Mouse (Mus musculus): Measurements from ENCODE around the gene Olfr645. TPM values are rescaled to one million over a fixed set of nuclear protein-coding genes. Genes with fewer than 3 reads are reported as not detected.

Olfr645 gene
- polyA plus RNA-seq, 1 experiment from 2014 or later: not detected

Other genes with a start within 250 kb of the Olfr645 start
- 0.32 and 0.36 TPM in 2 replicates for gene Hbb-bh2, start 244.9 kb downstream of the Olfr645 start, polyA plus RNA-seq (2015; fragmentation: Nextera tagmentation; extraction: Ambion mirVana)
- gene Hbb-bh1, start 242.3 kb downstream of the Olfr645 start, polyA plus RNA-seq (2015; fragmentation: Nextera tagmentation; extraction: Ambion mirVana): 367 and 436 TPM in 2 replicates
- gene Hbb-y, start 232.2 kb downstream of the Olfr645 start, polyA plus RNA-seq (2015; fragmentation: Nextera tagmentation; extraction: Ambion mirVana): 3,309 and 4,306 TPM in 2 replicates
- gene Olfr66, start 199.2 kb downstream of the Olfr645 start, polyA plus RNA-seq (2015; fragmentation: Nextera tagmentation; extraction: Ambion mirVana): not detected in 2 replicates
- not detected in 2 replicates for gene Olfr64, start 191.0 kb downstream of the Olfr645 start, polyA plus RNA-seq (2015; fragmentation: Nextera tagmentation; extraction: Ambion mirVana)
- gene Olfr65, start 182.0 kb downstream of the Olfr645 start, polyA plus RNA-seq (2015; fragmentation: Nextera tagmentation; extraction: Ambion mirVana): not detected in 2 replicates
- gene Olfr631, start 156.6 kb downstream of the Olfr645 start, polyA plus RNA-seq (2015; fragmentation: Nextera tagmentation; extraction: Ambion mirVana): 0.12 TPM in 1 of 2 replicates, not detected in the other
- gene Olfr632, start 151.1 kb downstream of the Olfr645 start, polyA plus RNA-seq (2015; fragmentation: Nextera tagmentation; extraction: Ambion mirVana): 0.21 and 0.33 TPM in 2 replicates
- not detected in 2 replicates for gene Olfr633, start 141.0 kb downstream of the Olfr645 start, polyA plus RNA-seq (2015; fragmentation: Nextera tagmentation; extraction: Ambion mirVana)
- not detected in 2 replicates for gene Olfr635, start 114.3 kb downstream of the Olfr645 start, polyA plus RNA-seq (2015; fragmentation: Nextera tagmentation; extraction: Ambion mirVana)
- gene Olfr638, start 86.7 kb downstream of the Olfr645 start, polyA plus RNA-seq (2015; fragmentation: Nextera tagmentation; extraction: Ambion mirVana): not detected in 2 replicates
- not detected in 2 replicates for gene Olfr639, start 68.2 kb downstream of the Olfr645 start, polyA plus RNA-seq (2015; fragmentation: Nextera tagmentation; extraction: Ambion mirVana)
- not detected in 2 replicates for gene Olfr640, start 59.9 kb downstream of the Olfr645 start, polyA plus RNA-seq (2015; fragmentation: Nextera tagmentation; extraction: Ambion mirVana)
- gene Olfr641, start 50.0 kb downstream of the Olfr645 start, polyA plus RNA-seq (2015; fragmentation: Nextera tagmentation; extraction: Ambion mirVana): not detected in 2 replicates
- gene Olfr642, start 32.8 kb downstream of the Olfr645 start, polyA plus RNA-seq (2015; fragmentation: Nextera tagmentation; extraction: Ambion mirVana): not detected in 2 replicates
- not detected in 2 replicates for gene 4930516K23Rik, start 24.0 kb downstream of the Olfr645 start, polyA plus RNA-seq (2015; fragmentation: Nextera tagmentation; extraction: Ambion mirVana)
- gene Olfr644, start 13.6 kb downstream of the Olfr645 start, polyA plus RNA-seq (2015; fragmentation: Nextera tagmentation; extraction: Ambion mirVana): not detected in 2 replicates
- gene Olfr646, start 19.4 kb upstream of the Olfr645 start, polyA plus RNA-seq (2015; fragmentation: Nextera tagmentation; extraction: Ambion mirVana): not detected in 2 replicates
- not detected in 2 replicates for gene Ubqln5, start 44.4 kb upstream of the Olfr645 start, polyA plus RNA-seq (2015; fragmentation: Nextera tagmentation; extraction: Ambion mirVana)
- not detected in 2 replicates for gene Olfr643, start 51.9 kb upstream of the Olfr645 start, polyA plus RNA-seq (2015; fragmentation: Nextera tagmentation; extraction: Ambion mirVana)
- gene Ubqln3, start 57.8 kb upstream of the Olfr645 start, polyA plus RNA-seq (2015; fragmentation: Nextera tagmentation; extraction: Ambion mirVana): not detected in 2 replicates
- gene Ubqlnl, start 65.1 kb upstream of the Olfr645 start, polyA plus RNA-seq (2015; fragmentation: Nextera tagmentation; extraction: Ambion mirVana): not detected in 2 replicates
- gene Olfm5, start 79.4 kb upstream of the Olfr645 start, polyA plus RNA-seq (2015; fragmentation: Nextera tagmentation; extraction: Ambion mirVana): 0.15 TPM in 1 of 2 replicates, not detected in the other
- 0.03 and 0.05 TPM in 2 replicates for gene Olfr648, start 97.9 kb upstream of the Olfr645 start, polyA plus RNA-seq (2015; fragmentation: Nextera tagmentation; extraction: Ambion mirVana)
- not detected in 2 replicates for gene Olfr649, start 110.5 kb upstream of the Olfr645 start, polyA plus RNA-seq (2015; fragmentation: Nextera tagmentation; extraction: Ambion mirVana)
- 0.77 and 0.89 TPM in 2 replicates for gene Trim6, start 133.3 kb upstream of the Olfr645 start, polyA plus RNA-seq (2015; fragmentation: Nextera tagmentation; extraction: Ambion mirVana)
- 0.90 and 1.7 TPM in 2 replicates for gene Trim34a, start 159.0 kb upstream of the Olfr645 start, polyA plus RNA-seq (2015; fragmentation: Nextera tagmentation; extraction: Ambion mirVana)
- gene Trim5, start 202.6 kb upstream of the Olfr645 start, polyA plus RNA-seq (2015; fragmentation: Nextera tagmentation; extraction: Ambion mirVana): 0.31 and 0.37 TPM in 2 replicates
- 3.4 and 3.6 TPM in 2 replicates for gene Trim12a, start 230.0 kb upstream of the Olfr645 start, polyA plus RNA-seq (2015; fragmentation: Nextera tagmentation; extraction: Ambion mirVana)
- not detected in 2 replicates for gene Trim34b, start 244.0 kb upstream of the Olfr645 start, polyA plus RNA-seq (2015; fragmentation: Nextera tagmentation; extraction: Ambion mirVana)